Comparison of ENCODE assay signal across 9 mouse cellular contexts in genomic region chr2:52957771-52958534, GRCm38 (mm10).
DNase-seq lines count a peak whose midpoint lies in the region; ATAC-seq lines count a peak whose summit lies in the region.
"Had no signal": no experiment of that assay in that cellular context is flagged by ENCODE, and none has a peak within 500 bp of the region (broad histone marks: within the 10 kb centered on the region; RNA-seq: fewer than 3 reads in every experiment).

No protein-coding gene starts in this region.

- peak overlapping the region; percentile 56 for H3K27ac ChIP-seq in kidney, embryonic 15.5 days
- peak overlapping the region; percentile 42; the same call in 1 of the 2 replicates for H3K27ac ChIP-seq in forebrain, embryonic 11.5 days (ENCODE audit: low read depth, low read length)
- 0 out of 2 replicates have a peak overlapping the region, but pooled peaks have one; percentile 21 for H3K27ac ChIP-seq in limb, embryonic 11.5 days (replicated peaks; ENCODE audit: low read depth, low read length)
- H3K27ac ChIP-seq: lung, embryonic 15.5 days had no signal

- H3K4me1 ChIP-seq in kidney, embryonic 15.5 days, result peaks cover 48% of the 10 kb centered on the region
- peaks cover 15% of the 10 kb centered on the region for H3K4me1 ChIP-seq in forebrain, embryonic 11.5 days (replicated peaks; ENCODE audit: control insufficient read depth, insufficient read depth, low read length)
- H3K4me1 ChIP-seq in limb, embryonic 11.5 days (ENCODE audit: control insufficient read depth, insufficient read depth, low read length), result peaks cover 27% of the 10 kb centered on the region

- no peaks in the 10 kb centered on the region for H3K9me3 ChIP-seq in kidney, embryonic 15.5 days (replicated peaks)
- no peaks in the 10 kb centered on the region; the same call in 1 of the 2 replicates for H3K9me3 ChIP-seq in forebrain, embryonic 11.5 days (ENCODE audit: control insufficient read depth, low read length)
- no peaks in the 10 kb centered on the region for H3K9me3 ChIP-seq in limb, embryonic 11.5 days (ENCODE audit: control insufficient read depth, low read length)
- H3K9me3 ChIP-seq: lung, embryonic 15.5 days had no signal

- H3K36me3 ChIP-seq in kidney, embryonic 15.5 days, result no peaks in the 10 kb centered on the region
- H3K36me3 ChIP-seq in forebrain, embryonic 11.5 days (ENCODE audit: control insufficient read depth, insufficient read depth, low read length), result no peaks in the 10 kb centered on the region
- no peaks in the 10 kb centered on the region for H3K36me3 ChIP-seq in limb, embryonic 11.5 days (ENCODE audit: control insufficient read depth, insufficient read depth, low read length)
- H3K36me3 ChIP-seq: lung, embryonic 15.5 days had no signal

- WGBS in kidney, embryonic 15.5 days, result 53% methylated on average over 8 of the region's 8 CpGs
- 20% methylated on average over 8 of the region's 8 CpGs for WGBS in forebrain, embryonic 11.5 days
- 48% methylated on average over 8 of the region's 8 CpGs for WGBS in limb, embryonic 11.5 days

- ATAC-seq in kidney, embryonic 15.5 days (replicated peaks; ENCODE audit: low FRiP score), result no peak
- peak; percentile 49 for ATAC-seq in forebrain, embryonic 11.5 days (replicated peaks; ENCODE audit: low FRiP score)
- no peak for ATAC-seq in limb, embryonic 11.5 days (ENCODE audit: insufficient number of reproducible peaks, low FRiP score, low TSS enrichment, low read depth)

- H3K27me3 ChIP-seq in kidney, embryonic 15.5 days, result no peaks in the 10 kb centered on the region
- H3K27me3 ChIP-seq in forebrain, embryonic 11.5 days (ENCODE audit: control insufficient read depth, insufficient read depth, low read length), result no peaks in the 10 kb centered on the region
- H3K27me3 ChIP-seq in limb, embryonic 11.5 days (ENCODE audit: control insufficient read depth, insufficient read depth, low read length), result no peaks in the 10 kb centered on the region
- H3K27me3 ChIP-seq: lung, embryonic 15.5 days had no signal

- peak overlapping the region; percentile 50; the same call in 1 of the 2 replicates for H3K4me2 ChIP-seq in kidney, embryonic 15.5 days
- peak overlapping the region; percentile 33; the same call in 1 of the 2 replicates for H3K4me2 ChIP-seq in forebrain, embryonic 11.5 days (ENCODE audit: low read depth, low read length, severe bottlenecking)
- no peak overlapping the region for H3K4me2 ChIP-seq in limb, embryonic 11.5 days (ENCODE audit: low read depth, severe bottlenecking)

- DNase-seq in kidney, postnatal 36 days, result no peak
- DNase-seq in forebrain, embryonic 11.5 days (ENCODE audit: low spot score), result no peak
- DNase-seq in limb, embryonic 11.5 days (ENCODE audit: low spot score), result no peak
- peak; percentile 68 for DNase-seq in retina, postnatal 1 day
- DNase-seq in urinary bladder, adult 18-20 months (ENCODE audit: low spot score in 2 of 2), result no peak
- no peak for DNase-seq in cerebellum, postnatal 36 days
- DNase-seq in urinary bladder, postnatal 14 days (ENCODE audit: low spot score), result no peak

- peak overlapping the region; percentile 24; the same call in 1 of the 2 replicates for H3K9ac ChIP-seq in kidney, embryonic 15.5 days
- H3K9ac ChIP-seq in forebrain, embryonic 11.5 days (ENCODE audit: low read length), result 0 out of 2 replicates have a peak overlapping the region, but pooled peaks have one; percentile 7
- peak overlapping the region; percentile 27 for H3K9ac ChIP-seq in limb, embryonic 11.5 days (ENCODE audit: low read length)
- H3K9ac ChIP-seq: lung, embryonic 15.5 days had no signal

- H3K4me3 ChIP-seq in kidney, embryonic 15.5 days (replicated peaks), result no peak overlapping the region
- H3K4me3 ChIP-seq in forebrain, embryonic 11.5 days (ENCODE audit: low read depth, low read length), result no peak overlapping the region
- no peak overlapping the region for H3K4me3 ChIP-seq in limb, embryonic 11.5 days (ENCODE audit: low read depth, low read length)
